Mouse (Mus musculus) ES-CJ7 (cell line): ENCODE measurements around the gene Ppp1r16b.

Source experiments
- DNase-seq: peaks from one replicate; pipeline ENCODE4 v3.0.0; 2011; ENCODE audit warnings: low read depth, low spot score

The Ppp1r16b gene

DNA sequence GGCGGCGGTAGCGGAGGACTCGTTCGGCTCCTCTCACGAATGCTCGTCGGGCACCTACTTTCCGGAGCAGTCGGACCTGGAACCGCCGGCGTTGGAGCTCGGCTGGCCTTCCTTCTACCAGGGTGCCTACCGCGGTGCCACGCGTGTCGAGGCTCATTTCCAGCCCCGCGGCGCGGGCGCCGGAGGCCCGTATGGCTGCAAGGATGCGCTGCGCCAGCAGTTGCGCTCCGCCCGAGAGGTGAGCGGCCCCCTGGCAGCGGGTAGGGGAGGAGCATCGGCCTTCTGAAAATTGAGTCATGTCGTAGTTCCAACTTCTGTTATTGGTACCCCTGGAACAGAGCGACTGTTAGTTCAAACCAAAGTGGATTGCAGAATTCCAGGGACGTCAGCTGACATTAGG lies 103.2 kb downstream of the Ppp1r16b start:
- peak; percentile 36 for DNase-seq

DNA sequence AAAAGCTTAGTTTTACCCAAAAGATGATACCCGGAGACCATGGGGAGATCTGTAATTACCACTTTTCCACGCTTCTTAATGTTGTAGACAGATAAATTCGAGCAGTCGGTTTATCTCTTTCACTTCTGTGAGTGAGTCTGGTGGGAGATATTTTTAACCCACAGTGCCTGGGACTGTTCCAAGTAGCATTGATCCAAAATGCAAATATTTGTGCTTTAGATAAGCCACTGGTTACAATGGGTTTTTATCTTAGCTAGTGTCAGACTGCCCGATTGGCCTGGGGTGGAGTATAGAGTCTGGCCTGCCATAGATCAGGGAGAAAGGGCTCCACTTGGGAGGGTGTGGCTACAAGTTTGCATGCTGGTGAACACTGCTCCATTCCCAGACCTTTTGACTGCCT lies 103.6 kb downstream of the Ppp1r16b start:
- peak; percentile 32 for DNase-seq

DNA sequence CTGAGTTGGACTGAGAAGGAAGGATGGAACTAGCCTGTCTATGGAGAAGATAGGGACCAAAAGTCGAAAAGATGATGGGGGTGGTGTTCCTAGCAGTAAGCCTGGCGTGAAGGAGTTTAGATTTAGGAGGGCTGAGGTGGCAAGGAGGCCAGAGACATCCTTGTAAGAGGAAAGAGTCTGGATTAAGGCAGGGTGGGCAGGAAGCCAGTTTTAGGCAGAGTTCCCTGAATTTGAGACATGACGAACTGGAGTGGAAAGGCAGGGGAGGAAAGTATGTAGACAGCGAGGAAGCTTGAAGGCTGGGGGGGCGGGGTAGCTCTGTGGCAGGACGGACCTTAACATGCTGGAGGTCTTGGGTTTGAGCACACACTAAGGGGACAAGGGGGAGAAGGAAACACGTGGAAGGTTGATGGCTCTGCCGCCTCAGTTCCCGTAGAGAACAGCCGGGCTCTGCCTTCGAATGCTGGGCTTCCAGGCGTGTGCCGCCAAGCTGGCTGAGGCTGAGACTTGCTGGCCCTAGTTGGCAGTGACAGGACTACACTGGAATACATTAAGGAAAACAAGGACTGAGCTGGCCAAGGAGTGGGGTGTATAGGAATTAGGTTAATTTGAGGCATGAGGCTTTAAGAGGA lies 105.0 kb downstream of the Ppp1r16b start:
- DNase-seq, result no peak

DNA sequence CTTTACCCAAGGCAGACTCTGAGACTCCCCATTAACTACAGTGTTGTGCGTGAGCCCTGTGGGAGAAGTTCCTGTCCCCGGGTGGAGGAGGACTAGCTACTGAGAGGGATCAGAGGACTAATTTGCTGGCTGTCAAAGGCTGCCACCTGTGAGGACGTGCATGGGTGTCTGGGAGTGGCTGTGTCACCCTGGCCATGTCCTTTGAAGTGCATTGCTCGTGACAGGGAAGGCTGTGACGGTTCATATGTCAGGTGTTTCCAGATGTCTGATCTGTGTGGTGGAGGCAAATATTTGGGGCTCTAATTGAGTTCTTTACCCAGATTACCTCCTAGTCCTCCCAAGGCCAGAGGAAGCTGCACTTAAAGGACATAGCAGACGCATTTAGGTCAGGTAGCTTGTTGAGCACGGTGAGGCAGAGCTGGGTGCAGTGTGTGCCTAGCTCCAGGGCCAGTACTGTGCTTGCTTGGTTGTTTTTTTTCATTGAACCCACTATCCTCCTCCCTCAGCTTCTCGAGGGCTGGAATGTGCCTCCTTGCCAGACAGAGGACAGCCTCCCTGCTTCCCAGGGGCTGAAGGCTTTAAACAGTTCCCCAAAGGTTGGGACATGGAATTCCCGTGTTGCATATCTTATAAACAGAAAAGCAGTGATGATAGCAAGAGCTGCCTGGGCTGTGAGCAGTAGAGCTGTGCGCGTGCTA lies 106.0 kb downstream of the Ppp1r16b start:
- DNase-seq, result no peak

DNA sequence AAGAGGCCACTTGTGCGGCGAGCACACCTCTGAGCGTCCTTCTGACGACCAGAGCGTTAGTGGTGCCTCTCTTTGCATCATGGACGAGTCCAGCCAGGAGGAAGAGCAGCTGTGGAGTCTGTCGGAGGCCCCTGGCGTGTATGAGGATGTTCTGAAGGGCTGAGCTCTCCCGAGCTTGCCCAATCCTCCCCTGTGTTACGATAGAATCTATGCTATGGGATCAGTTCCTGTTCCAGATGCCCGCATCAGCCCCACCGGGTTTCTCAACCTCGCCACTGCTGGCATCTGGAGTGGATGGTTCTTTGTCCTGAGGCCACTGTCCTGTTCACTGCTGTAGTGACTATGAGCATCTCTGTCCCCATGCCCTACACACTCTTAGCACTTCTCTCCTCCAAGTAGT lies 107.6 kb downstream of the Ppp1r16b start:
- DNase-seq, result no peak

DNA sequence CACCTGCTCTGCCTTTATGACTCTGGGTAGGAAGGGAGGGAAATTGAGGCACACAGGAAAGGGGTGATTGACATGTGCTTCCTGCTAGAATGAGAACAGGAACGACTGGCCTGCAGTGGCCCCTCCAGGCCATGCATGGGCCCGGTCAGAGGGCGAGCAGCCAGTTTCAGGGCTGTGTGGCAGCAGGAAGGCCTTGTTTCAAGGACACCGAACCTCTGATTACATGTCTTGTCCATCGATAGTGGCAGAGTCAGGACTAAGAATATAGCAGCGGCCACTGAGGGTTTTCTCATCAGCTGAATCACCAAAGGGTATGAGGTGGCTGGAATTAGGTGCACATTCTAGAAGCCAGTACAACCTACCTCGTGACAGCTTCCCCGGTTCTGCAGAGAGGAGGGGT lies 109.7 kb downstream of the Ppp1r16b start:
- DNase-seq, result no peak

DNA sequence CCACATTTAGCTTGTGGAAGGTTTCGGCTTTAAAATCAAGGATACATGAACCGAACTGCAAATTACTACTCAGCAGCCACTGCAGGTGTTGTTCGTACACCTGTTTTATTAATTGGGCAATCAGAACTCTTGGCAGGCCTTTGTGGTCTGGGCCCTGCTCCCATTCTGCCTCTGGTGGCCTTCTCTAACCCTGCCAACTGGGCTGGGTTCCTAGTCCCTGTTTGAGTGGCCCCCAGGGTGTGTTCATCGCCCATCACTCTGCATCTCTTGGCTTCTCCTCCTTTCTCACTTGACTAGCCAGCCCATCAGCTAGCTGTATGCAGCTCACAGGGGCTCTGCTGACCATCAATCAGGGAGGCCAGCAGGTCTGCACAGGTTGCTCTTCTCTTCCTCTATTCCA lies 111.5 kb downstream of the Ppp1r16b start:
- no peak for DNase-seq

DNA sequence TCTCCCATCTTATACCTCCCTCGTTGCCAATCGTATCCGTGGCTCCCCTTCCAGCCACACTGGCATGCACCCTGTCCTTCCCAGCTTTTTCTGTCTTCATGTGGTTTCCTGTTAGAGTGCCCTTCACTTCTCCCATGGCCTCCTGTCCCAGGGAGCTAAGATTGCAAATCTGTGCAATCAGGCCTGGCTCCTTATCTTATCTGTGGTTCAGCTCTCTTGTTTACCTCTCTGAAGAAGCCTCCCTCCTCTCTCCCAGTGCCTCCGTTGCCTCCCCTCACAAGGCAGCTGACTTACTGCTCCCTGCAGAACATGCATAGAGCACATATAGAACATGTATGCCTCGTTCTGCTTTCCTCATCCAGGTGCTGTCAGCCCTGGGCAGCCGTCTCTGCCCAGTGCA lies 112.3 kb downstream of the Ppp1r16b start:
- DNase-seq, result no peak

DNA sequence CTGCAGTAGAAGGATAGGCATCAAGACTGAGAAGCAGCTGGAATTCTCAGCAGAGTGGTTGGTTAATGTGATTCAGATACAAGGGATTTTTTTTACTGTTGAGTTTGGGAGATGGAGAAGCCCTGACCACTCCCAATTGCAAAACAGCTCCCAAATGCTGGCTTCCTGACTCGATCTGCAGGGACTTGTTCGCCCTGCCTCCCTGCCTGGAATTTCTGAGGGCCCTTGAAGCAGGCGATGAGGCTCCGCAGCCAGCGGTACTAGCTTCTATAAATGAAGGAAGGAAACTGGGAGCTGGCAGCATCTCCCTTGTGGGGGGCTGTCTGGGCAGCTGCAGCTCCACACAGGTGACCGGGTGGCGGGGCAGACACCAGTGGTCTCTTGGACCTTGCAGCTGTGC lies 113.2 kb downstream of the Ppp1r16b start:
- DNase-seq, result no peak

DNA sequence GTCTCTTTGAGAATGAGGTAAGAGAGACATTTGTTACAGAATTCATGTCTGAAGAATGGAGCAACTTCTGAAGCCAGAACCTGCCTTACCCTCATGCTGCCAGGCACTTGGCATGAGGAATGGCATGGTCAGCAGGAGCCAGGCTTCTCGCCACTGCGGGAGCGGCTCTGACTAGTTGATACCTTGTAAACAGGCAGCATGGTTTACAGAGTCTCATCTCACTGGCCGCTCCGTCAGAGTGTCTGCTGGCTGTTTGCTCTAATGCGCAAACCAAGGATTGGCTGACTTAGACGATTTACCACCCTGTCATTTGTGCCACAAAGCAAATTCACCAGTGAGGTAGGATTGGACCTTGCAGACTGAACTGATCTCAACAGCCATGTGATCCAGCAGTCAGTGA lies 115.9 kb downstream of the Ppp1r16b start:
- DNase-seq, result no peak

DNA sequence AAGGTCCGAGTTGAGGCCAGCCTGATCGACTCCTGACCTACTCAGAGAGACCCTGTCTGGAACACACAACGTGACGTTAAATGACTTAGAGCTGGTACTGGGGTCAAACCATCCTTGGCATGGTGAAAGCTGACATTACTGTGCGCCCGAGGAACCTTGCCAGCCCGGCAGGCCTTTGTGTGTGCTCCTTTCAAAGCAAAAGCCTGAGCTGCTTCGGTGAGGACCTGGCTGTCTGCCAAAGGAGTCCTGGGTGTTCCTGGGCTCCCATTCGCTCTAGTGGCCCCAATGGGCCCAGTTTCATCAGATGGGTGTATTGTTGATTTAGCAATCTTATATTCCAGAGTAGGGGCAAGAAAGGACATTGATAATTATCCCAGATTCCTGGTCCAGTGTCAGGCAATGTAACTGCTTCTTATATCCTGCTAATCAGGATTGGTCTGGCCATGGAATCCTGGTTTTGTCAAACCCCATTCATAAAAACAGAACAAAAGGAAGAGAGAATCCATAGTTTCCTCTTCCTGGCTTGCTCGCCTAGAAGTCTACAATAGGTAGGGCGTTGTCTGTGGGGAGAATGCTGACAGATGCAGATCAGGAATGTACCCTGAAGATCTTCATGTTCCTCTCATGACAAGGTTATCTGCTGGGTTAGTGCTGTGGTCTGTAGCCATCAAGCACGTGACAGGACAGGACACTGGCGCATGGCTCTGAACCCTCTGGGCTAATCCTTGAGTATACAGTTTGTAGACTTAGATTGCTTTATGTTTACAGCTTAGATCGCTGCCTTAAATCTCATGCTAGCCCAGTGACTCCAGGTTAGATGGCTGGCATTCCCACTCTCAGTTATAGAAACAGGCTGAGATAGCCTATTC lies 122.0 kb downstream of the Ppp1r16b start:
- DNase-seq, result no peak

DNA sequence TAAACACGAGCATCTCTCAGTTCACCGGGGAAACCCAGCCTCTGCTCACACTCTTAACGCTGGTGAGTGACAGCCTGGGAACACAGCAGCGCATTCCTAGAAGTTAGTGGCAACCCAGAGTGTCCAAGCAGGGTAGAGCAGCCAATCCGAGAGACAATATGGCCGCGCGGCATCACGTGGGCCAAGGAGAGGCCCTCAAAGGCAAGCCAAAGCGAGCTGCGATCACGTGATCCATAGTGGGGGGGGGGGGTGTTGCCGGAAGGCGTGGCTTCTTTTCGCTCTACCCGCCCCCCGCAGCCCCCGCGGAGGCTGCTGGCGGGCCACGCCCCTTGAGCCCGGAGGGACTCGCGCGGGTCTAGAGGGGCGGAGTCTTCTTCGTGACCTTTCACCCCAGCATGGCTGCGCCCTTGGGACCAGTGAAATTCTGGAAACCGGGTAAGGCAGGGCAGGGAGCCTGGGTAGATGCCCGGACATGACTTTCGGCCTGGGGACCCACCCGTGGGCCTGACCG lies 129.4 kb downstream of the Ppp1r16b start, which contains the start of gene Dhx35:
TSS of gene Dhx35 (plus strand) at position 314 of the 511 bp plus-strand sequence.
- DNase-seq, result peak; percentile 98

DNA sequence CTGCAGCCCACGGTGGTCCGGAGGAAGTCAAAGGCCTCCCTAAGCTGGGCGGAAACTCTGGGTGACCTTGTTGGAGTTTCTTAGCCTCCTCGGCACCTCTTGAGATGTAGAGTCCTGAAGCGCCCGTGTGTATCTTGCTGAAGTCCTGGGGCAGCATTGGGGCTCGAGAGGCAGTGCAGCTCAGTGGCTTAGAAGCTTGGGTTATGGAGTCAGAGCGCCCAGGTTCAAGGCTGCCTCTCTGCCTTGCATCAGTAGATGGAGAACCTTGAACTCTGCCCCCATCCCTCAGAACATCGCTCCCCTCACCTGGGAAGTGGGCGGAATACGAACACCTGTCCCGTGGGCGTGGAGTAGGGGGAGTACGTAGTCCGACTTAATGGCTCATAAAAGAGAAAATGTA lies 129.8 kb downstream of the Ppp1r16b start:
- no peak for DNase-seq

DNA sequence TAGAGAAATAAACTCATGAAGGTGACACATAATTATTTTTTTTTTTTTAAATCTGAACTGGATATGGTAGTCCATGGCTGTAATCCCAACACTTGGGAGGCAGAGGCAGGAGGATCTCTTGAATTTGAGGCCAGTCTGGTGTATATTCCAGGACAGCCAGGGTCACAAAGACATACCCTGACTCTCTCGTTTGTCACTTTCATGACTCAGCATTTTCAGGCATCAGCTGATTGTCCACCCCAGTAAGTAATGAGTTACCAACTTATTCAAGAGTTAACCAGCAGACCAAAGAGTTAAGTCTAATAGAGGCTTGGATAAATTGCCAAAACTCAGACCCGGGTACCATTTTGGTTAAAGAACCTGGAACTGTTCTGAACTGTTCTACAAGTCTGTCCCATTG lies 130.7 kb downstream of the Ppp1r16b start:
- DNase-seq, result no peak

DNA sequence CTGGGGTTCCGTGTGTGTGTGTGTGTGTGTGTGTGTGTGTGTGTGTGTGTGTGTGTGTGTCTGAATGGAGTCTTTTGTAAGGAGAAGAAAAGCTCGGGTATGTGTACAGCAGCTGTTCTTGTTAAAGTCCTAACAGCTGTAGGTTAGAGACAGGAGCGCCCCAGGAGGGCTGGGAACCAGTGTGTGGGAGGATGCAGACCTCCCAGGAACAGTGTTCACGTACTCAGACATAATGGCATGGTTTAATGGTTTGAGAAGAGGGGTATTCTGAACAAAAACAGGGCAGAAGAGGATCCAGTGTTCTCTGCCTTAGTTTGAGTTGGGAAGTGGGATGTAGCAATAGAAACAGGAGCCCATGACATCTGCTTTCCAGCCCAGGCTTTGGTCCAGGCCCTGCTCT lies 134.1 kb downstream of the Ppp1r16b start:
- DNase-seq, result peak; percentile 32

DNA sequence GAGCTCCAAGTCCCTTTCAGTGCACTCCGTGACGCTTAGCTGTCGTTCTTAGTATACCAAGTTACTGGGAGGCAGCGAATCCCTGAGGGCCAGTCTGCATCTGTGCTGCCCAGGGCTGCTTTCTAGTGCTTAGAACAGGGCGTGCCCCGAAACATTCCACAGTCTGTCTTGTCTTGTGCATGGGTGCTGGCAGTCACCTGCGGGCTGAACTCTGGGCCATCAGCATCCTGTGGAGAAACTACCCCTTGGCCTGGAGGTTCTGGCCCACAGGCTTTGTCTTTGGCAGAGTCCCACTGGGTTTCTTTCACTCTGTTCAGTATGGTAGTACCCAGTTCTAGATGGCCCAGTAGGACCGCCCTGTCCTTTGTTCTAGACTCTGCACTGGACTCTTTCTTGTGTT lies 135.6 kb downstream of the Ppp1r16b start:
- DNase-seq, result peak; percentile 76

DNA sequence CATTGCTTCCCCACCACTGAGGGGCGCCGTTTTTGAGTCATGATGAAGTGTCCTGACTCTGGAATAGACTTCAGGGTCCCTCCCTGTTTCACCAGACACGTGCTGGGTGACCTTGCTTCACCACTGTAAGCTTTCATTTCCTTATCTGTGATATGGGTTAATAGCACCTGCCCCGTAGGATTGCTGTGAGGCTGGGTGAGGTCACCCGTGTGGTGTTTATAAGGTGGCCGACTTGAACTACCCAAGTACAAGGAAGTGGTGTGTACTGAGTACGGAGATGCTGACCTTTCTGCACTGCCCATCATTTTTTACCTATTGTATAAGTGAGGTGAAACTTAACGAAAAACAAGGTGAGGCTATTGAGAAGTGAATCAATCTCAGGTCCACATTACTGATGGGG lies 138.4 kb downstream of the Ppp1r16b start:
- no peak for DNase-seq

DNA sequence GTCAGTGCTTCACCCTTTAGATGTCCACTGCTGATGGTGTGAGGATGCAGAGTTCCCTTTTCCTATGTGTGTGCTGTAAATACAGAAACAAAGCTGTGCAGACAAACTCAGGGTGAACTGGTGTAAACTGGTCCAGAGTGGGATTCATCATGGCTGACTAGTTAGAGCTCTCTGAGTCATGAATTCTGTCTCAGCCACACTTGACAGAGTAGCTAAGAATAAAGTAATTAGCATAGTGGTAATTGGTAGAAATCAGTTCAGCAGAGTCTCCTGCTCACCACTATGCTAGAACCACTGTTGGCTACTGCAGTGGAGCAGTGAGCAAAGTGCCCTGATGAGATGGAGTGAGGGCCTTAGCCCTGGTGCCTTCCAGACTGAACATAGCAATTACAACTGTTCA lies 150.5 kb downstream of the Ppp1r16b start:
- no peak for DNase-seq
